Mouse (Mus musculus): ENCODE data around the gene Dpm3.

DNA sequence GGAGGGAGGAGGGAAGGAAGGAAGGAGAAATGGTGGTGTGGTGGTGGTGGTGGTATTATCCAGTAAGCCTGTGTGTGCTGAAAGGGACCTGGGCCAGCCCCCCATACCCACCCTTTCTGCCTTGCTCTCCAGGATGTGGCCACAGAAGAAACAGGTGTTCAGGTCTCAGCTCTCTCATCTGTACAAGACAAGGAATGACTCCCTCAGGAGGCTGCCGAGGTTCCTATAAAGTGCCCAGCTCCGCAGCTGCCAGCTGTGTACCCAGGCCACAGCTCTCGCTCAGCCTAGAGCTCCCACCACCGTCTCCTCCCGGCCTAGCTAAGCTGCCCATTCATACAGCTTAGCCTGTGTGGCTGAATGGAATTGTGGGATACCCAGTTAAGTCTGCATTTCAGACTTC, 33.1 kb downstream of the Dpm3 start:
- no peak for TF ChIP-seq CTCF (IDR thresholded peaks at IDR 0.05; ENCODE audit: extremely low read depth, insufficient read length, insufficient replicate concordance, low read depth, low read length)
- TF ChIP-seq POLR2A (IDR thresholded peaks at IDR 0.05; ENCODE audit: low read depth, low read length) = no peak

All from small intestine, adult 2 months (tissue).